8 mouse cellular contexts compared by ENCODE assay signal in the genomic region with DNA sequence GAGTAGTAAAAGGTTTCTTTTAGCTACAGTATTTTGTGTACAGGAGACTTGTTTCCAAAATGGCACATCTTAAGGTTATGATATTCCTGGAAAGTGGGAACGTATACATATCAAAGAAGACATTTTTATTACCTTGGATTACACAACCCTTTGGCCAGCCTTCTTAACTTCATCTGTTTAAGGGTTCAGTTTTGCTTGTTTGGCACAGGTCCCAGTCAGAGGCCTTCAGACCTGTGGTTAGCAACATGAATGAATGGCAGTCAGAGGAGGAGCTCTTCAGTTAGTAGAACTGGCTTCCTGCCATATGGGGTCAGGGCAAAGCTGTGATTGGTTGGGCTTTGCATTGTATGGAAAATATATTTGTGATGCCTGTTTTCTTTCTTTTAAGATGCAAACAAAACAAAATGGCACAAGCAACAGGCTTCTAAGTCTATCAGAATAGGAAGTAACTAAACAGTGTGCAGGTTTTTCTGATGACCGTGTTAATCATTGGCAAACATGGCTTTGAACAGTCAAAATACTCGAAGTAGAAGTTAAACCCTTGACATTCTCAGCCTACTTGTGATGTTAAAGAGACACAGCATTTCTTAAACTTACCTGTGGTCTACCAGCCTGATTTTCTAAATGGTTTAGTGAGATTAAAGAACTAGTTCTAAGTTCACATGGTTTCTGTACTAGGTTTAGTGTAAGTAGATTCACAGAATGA.
A peak's percentile ranks its signal among the peaks of the same experiment; 100 is the strongest.
DNase-seq lines count a peak whose midpoint lies in the region; ATAC-seq and TF ChIP-seq lines count a peak whose summit lies in the region.

No protein-coding gene starts in this region.

- intact Hi-C loops in gastrocnemius, postnatal 36 days (cut with DNase I), result no loop called here

- no peak for TF ChIP-seq POLR2A in lung, adult 2 months (IDR thresholded peaks at IDR 0.05; ENCODE audit: borderline replicate concordance, extremely low read depth, low read depth, low read length)

- no peak overlapping the region for H3K4me3 ChIP-seq in forebrain, postnatal 0 days (ENCODE audit: low read depth, low read length)
- no peak overlapping the region for H3K4me3 ChIP-seq in lung, adult 2 months (replicated peaks; ENCODE audit: extremely low read depth, low read depth, low read length)

- TF ChIP-seq CTCF in forebrain, postnatal 0 days (IDR thresholded peaks at IDR 0.05; ENCODE audit: low read depth), result no peak
- no peak for TF ChIP-seq CTCF in lung, adult 2 months (IDR thresholded peaks at IDR 0.05; ENCODE audit: insufficient read depth, low read length)

- H3K4me1 ChIP-seq in forebrain, postnatal 0 days (ENCODE audit: insufficient read depth), result no peaks in the 10 kb centered on the region
- H3K4me1 ChIP-seq in lung, adult 2 months (ENCODE audit: control insufficient read depth, insufficient read depth, low read length), result no peaks in the 10 kb centered on the region

- WGBS in forebrain, postnatal 0 days, result 59% methylated on average over 3 of the region's 3 CpGs
- WGBS in lung, adult 2 months, result 59% methylated on average over 3 of the region's 3 CpGs

- H3K27me3 ChIP-seq in forebrain, postnatal 0 days (ENCODE audit: insufficient read depth, low read length), result no peaks in the 10 kb centered on the region

- DNase-seq in gastrocnemius, adult 18-20 months (ENCODE audit: low spot score), result peak; percentile 54
- no peak for DNase-seq in gastrocnemius, postnatal 36 days
- peak; percentile 19 for DNase-seq in CD4-positive, CD25-positive, alpha-beta regulatory T cell, adult 2 months (ENCODE audit: low read depth, low spot score)
- DNase-seq in forebrain, postnatal 0 days, result peak; percentile 21
- peak; percentile 34 for DNase-seq in lung, adult 2 months
- no peak for DNase-seq in frontal cortex, postnatal 10 days (ENCODE audit: low spot score in 2 of 2)
- no peak for DNase-seq in layer of hippocampus, adult 11-12 months (ENCODE audit: low spot score)
- DNase-seq in embryo, embryonic 10 days (ENCODE audit: low spot score), result no peak

- ATAC-seq in forebrain, postnatal 0 days, result peak; percentile 34; the same call in 1 of the 2 replicates

- no peak overlapping the region for H3K4me2 ChIP-seq in forebrain, postnatal 0 days (ENCODE audit: low read depth)

- no peak overlapping the region for H3K27ac ChIP-seq in forebrain, postnatal 0 days (ENCODE audit: low read depth, low read length)

- peaks cover 9% of the 10 kb centered on the region for H3K36me3 ChIP-seq in forebrain, postnatal 0 days (ENCODE audit: insufficient read depth)

- H3K9me3 ChIP-seq in forebrain, postnatal 0 days (ENCODE audit: low read length), result no peaks in the 10 kb centered on the region

- H3K9ac ChIP-seq in forebrain, postnatal 0 days, result no peak overlapping the region

Comparison
In these comparisons a context has a peak if more than half of its experiments do, and no peak if none do; other contexts are left out.
1. DNase-seq: peak in gastrocnemius, adult 18-20 months (single experiment), CD4-positive, CD25-positive, alpha-beta regulatory T cell, adult 2 months (single experiment), forebrain, postnatal 0 days (single experiment) and lung, adult 2 months (single experiment); none in gastrocnemius, postnatal 36 days (0 of 2), frontal cortex, postnatal 10 days (0 of 2), layer of hippocampus, adult 11-12 months (single experiment) and embryo, embryonic 10 days (single experiment).